Mouse (Mus musculus) erythroblast, adult 5-6 weeks (primary cell): ENCODE data around the gene Pdcd1lg2. TPM values are rescaled to one million over a fixed set of nuclear protein-coding genes. Genes with fewer than 3 reads are reported as not detected.
A peak's percentile ranks its signal among the peaks of the same experiment; 100 is the strongest.

Experiments used
- ATAC-seq: replicated peaks from 2 replicates; pipeline ENCODE4 v1.8.0; 2016; ENCODE audit warnings: moderate number of reproducible peaks, mild to moderate bottlenecking, moderate TSS enrichment, inconsistent platforms; ENCODE audit not compliant: poor library complexity, low FRiP score, severe bottlenecking
- total RNA-seq, 2 experiments: library from RNA; stranded (forward) in 1 of 2; stranded (reverse) in 1 of 2; fragments of 150-400 nt in 1 of 2; fragments of 200-764, 138-1000 nt in 1 of 2; gene quantifications; 2 replicates each; pipeline versions ENCODE4 v1.2.3 to v1.2.4; 2015 to 2017; ENCODE audit warnings: low replicate concordance in 2 of 2

Pdcd1lg2 gene
- total RNA-seq (2015; ENCODE audit: low replicate concordance) (not detected in 2 replicates), total RNA-seq (2017; ENCODE audit: low replicate concordance) (0.42 TPM in 1 of 2 replicates, not detected in the other)

- no peak for ATAC-seq
Measured at GRCm38 (mm10) chr19:29410619-29411018, at the start of gene Pdcd1lg2. Pdcd1lg2 (plus strand) TSS chr19:29410919.

GRCm38 (mm10) chr19:29361468-29362130, 49.1 kb upstream of the Pdcd1lg2 start:
- peak; percentile 99 for ATAC-seq

GRCm38 (mm10) chr19:29362173-29362930, 48.4 kb upstream of the Pdcd1lg2 start:
- no peak for ATAC-seq

- ATAC-seq = no peak
Measured at GRCm38 (mm10) chr19:29363557-29363956, 47.2 kb upstream of the Pdcd1lg2 start.

GRCm38 (mm10) chr19:29364076-29364475, 46.6 kb upstream of the Pdcd1lg2 start:
- ATAC-seq = no peak

- ATAC-seq = no peak
Measured at GRCm38 (mm10) chr19:29365105-29365504, 45.6 kb upstream of the Pdcd1lg2 start.

- ATAC-seq = no peak
Measured at GRCm38 (mm10) chr19:29366226-29366968, 44.3 kb upstream of the Pdcd1lg2 start.

GRCm38 (mm10) chr19:29366969-29367622, 43.6 kb upstream of the Pdcd1lg2 start, which contains the start of the genes Plgrkt and Cd274:
Plgrkt (minus strand) TSS chr19:29367390.
Cd274 (plus strand) TSS chr19:29367455.
- peak; percentile 96 for ATAC-seq

GRCm38 (mm10) chr19:29368041-29368440, 42.7 kb upstream of the Pdcd1lg2 start:
- ATAC-seq = no peak

- no peak for ATAC-seq
Measured at GRCm38 (mm10) chr19:29368671-29369309, 41.9 kb upstream of the Pdcd1lg2 start.

- ATAC-seq = no peak
Measured at GRCm38 (mm10) chr19:29370112-29370511, 40.6 kb upstream of the Pdcd1lg2 start.

- no peak for ATAC-seq
Measured at GRCm38 (mm10) chr19:29370545-29371283, 40.0 kb upstream of the Pdcd1lg2 start.

GRCm38 (mm10) chr19:29371284-29372081, 39.2 kb upstream of the Pdcd1lg2 start:
- ATAC-seq = no peak

GRCm38 (mm10) chr19:29372138-29372537, 38.6 kb upstream of the Pdcd1lg2 start:
- no peak for ATAC-seq

GRCm38 (mm10) chr19:29372621-29373020, 38.1 kb upstream of the Pdcd1lg2 start:
- ATAC-seq = no peak

- no peak for ATAC-seq
Measured at GRCm38 (mm10) chr19:29373438-29373837, 37.3 kb upstream of the Pdcd1lg2 start.

GRCm38 (mm10) chr19:29374947-29375346, 35.8 kb upstream of the Pdcd1lg2 start:
- no peak for ATAC-seq

- no peak for ATAC-seq
Measured at GRCm38 (mm10) chr19:29376382-29376781, 34.3 kb upstream of the Pdcd1lg2 start.
